Mouse (Mus musculus) heart, postnatal 25 days (tissue): Measurements from ENCODE around the gene Pou3f4. TPM values are rescaled to one million over a fixed set of nuclear protein-coding genes. Genes with fewer than 3 reads are reported as not detected.
"Not testable (repeated sequence)": the region's sequence is repeated elsewhere in the genome, so short reads cannot be mapped to it uniquely, and the experiment has no call there.

Source experiments
- DNase-seq: peaks from one replicate; pipeline ENCODE4 v3.0.0; 2022; ENCODE audit warnings: low spot score
- intact Hi-C: fragments of 180-260 bp; cut with DNase I; formaldehyde crosslinking; loops from one replicate; pipeline ENCODE4 v1.15.1; 2025
- total RNA-seq, 2 experiments: library from RNA; stranded (reverse); gene quantifications; 2 replicates each; pipeline ENCODE4 v1.2.3; 2021

Gene Pou3f4
- total RNA-seq: not detected

DNA sequence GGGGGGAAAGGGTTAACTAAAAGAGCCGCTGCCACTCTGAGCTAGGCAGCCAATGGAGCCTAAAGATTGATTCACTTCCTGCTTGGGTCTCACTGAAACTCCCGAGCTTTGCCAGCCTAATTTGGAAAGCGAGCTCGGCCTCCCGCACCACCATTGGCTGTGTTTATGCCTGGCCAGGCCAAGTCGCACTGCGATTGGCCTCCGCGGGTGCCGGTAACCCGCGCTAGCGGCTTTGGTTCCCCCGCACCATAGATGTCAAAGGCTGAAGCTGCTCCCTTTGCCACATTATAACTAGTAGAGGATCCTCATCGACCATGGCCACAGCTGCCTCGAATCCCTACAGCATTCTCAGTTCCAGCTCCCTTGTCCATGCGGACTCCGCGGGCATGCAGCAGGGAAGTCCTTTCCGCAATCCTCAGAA lies at the start of gene Pou3f4:
Pou3f4 (plus strand) TSS at position 130 of the 421 bp plus-strand sequence.
- intact Hi-C loops: no loop called here
- no peak for DNase-seq

DNA sequence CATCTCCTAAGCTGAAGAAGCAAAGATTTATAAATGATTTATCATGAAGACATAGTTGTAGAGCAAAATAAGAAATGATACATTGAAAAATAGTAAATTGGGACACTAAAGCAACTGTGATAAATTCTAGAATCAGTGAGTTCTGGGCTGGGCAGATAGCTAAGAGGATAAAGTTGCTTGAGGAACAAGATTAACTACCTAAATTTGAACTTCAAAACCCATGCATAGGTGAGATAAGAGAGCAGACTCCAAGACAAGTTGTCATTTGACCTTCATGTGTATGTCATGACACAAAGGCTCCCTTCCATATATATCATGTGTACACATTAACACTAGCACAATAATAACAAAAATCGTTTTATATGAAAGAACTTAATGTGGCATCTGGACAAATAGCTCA lies 48.1 kb upstream of the Pou3f4 start:
- intact Hi-C loops: no loop called here
- DNase-seq: no peak

DNA sequence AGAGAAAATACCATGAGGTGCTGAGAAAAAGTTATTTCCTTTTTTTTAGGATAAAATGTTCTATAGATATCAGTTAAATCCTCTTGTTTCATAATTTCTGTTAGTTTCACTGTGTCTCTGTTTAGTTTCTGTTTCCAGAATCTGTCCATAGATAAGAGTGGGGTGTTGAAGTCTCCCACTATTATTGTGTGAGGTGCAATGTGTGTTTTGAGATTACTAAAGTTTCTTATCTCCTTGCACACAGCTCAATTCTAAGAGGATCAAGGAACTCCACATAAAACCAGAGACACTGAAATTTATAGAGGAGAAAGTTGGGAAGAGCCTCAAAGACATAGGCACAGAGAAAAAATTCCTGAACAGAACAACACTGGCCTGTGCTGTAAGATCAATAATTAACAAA lies 39.3 kb upstream of the Pou3f4 start:
- DNase-seq, intact Hi-C loops: not testable (repeated sequence)

- no peak for DNase-seq
- intact Hi-C loops: no loop called here
Measured at GRCm38 (mm10) chrX:110802502-110802901, 11.6 kb upstream of the Pou3f4 start.

GRCm38 (mm10) chrX:110810001-110810578 lies 4.0 kb upstream of the Pou3f4 start:
- no peak for DNase-seq

DNA sequence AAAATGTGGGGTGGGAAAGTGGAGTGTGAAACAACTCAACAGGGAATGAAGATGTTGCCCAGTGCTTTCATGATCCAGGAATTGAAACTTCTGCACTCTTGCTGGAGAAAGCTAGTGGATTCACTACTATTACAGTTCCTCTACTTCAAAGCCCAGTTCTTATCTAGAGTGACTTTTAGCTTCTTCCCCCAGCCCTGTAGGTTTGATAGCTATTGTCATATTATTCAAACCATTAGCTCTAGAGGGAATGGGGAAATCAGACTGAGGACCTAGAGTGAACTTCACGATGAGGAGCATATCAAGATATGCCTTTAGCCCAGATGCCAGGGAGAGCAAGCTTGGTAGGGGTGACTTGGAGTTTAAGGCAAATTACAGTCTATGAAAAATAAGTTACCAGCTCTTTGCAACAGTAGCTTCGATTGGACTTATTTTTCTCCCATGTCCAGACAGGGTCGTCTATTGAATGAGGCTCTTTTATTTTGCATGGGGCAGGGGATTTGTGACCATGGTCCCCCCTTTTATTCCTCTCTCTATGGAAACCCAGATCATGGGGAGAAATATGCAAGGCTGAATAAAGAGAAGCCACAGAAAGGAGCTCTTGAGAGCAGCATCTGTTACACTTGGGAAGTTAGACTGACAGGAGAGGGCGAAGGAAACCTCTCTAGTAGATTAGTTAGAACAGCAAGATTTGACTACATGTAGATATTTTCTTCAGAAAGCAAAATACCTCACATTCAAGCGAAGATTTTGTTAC lies 3.1 kb upstream of the Pou3f4 start:
- no peak for DNase-seq
- intact Hi-C loops: no loop called here

More at GRCm38 (mm10) chrX:110810001-110810578, 4.0 kb upstream of the Pou3f4 start:
- intact Hi-C loops: no loop called here

GRCm38 (mm10) chrX:110812071-110812470 lies 2.0 kb upstream of the Pou3f4 start:
- intact Hi-C loops: no loop called here
- no peak for DNase-seq

- intact Hi-C loops: no loop called here
- no peak for DNase-seq
Measured at GRCm38 (mm10) chrX:110813401-110813800, 679 bp upstream of the Pou3f4 start.

DNA sequence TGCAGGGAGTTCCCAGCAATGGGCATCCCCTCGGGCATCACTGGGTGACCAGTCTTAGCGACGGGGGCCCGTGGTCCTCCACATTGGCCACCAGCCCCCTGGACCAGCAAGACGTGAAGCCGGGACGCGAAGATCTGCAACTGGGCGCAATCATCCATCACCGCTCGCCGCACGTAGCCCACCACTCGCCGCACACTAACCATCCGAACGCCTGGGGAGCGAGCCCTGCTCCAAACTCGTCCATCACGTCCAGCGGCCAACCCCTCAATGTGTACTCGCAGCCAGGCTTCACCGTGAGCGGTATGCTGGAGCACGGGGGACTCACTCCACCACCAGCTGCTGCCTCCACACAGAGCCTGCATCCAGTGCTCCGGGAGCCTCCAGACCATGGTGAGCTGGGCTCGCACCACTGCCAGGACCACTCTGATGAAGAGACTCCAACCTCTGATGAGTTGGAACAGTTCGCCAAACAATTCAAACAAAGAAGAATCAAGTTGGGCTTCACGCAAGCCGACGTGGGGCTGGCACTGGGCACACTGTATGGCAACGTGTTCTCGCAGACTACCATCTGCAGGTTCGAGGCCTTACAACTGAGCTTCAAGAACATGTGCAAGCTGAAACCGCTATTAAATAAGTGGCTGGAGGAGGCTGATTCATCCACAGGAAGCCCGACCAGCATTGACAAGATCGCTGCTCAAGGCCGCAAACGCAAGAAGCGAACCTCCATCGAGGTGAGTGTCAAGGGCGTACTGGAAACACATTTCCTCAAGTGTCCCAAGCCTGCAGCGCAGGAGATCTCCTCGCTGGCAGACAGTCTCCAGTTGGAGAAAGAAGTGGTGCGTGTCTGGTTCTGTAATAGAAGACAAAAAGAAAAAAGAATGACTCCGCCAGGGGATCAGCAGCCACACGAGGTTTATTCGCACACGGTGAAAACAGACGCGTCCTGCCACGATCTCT lies 790 bp downstream of the Pou3f4 start:
- DNase-seq: no peak
- intact Hi-C loops: no loop called here

DNA sequence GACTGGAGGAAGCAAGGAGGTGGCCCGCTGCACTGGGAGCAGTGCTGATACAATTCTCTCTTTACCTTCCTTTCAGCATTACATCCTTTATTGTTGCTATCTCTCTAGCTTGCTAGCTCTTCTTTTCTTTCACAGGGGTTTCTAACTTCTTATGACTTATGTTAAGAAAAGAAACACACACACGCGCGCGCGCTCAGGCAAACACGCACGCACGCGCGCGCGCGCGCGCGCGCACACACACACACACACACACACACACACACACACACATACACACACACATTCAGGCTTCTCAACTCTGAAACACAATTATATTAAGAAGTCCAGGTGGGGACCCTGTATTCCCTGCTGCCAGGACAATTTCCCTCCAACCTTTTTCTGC lies 1.5 kb downstream of the Pou3f4 start:
- intact Hi-C loops: no loop called here
- no peak for DNase-seq

- intact Hi-C loops: no loop called here
- no peak for DNase-seq
Measured at GRCm38 (mm10) chrX:110816609-110817008, 2.5 kb downstream of the Pou3f4 start.

- no peak for DNase-seq
- intact Hi-C loops: no loop called here
Measured at GRCm38 (mm10) chrX:110817211-110817610, 3.1 kb downstream of the Pou3f4 start.

- intact Hi-C loops: no loop called here
- no peak for DNase-seq
Measured at GRCm38 (mm10) chrX:110837450-110837849, 23.4 kb downstream of the Pou3f4 start.

DNA sequence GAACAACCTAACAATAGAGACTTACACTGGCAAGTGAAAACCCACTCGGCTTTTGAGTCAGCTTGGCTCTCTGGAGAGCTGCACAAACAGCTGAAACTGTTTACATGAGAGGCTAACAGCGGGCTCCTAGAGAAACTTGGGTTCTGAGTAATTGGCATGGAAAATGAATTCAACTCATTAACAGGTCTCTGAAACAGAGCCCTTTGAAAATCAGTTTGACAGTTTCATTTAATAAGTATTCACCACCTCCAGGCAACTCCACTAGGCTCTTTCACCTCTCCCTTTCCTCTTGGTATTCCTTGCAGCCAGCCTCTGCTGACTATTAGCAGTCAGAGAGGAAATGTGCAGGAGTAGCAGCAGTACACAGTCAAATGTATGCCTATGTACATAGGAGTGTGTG lies 37.2 kb downstream of the Pou3f4 start:
- DNase-seq: no peak
- intact Hi-C loops: no loop called here
